Mouse (Mus musculus) heart, postnatal 36 days (tissue): ENCODE results near the gene Mesp2. TPM values are rescaled to one million over a fixed set of nuclear protein-coding genes. Genes with fewer than 3 reads are reported as not detected.
"Not testable (repeated sequence)": the region's sequence is repeated elsewhere in the genome, so short reads cannot be mapped to it uniquely, and the experiment has no call there.

Experiments
- DNase-seq, 2 experiments: peaks; one replicate each; pipeline ENCODE4 v3.0.0; 2021 to 2022
- intact Hi-C: fragments of 180-260 bp; cut with DNase I; formaldehyde crosslinking; loops from one replicate; pipeline ENCODE4 v1.15.1; 2025
- total RNA-seq, 2 experiments: library from RNA; stranded (reverse); gene quantifications; 2 replicates each; pipeline ENCODE4 v1.2.3; 2021

Gene Mesp2
- under 1 TPM in 1 of 2 experiments, not detected in 1; 0.14 TPM for total RNA-seq

DNA sequence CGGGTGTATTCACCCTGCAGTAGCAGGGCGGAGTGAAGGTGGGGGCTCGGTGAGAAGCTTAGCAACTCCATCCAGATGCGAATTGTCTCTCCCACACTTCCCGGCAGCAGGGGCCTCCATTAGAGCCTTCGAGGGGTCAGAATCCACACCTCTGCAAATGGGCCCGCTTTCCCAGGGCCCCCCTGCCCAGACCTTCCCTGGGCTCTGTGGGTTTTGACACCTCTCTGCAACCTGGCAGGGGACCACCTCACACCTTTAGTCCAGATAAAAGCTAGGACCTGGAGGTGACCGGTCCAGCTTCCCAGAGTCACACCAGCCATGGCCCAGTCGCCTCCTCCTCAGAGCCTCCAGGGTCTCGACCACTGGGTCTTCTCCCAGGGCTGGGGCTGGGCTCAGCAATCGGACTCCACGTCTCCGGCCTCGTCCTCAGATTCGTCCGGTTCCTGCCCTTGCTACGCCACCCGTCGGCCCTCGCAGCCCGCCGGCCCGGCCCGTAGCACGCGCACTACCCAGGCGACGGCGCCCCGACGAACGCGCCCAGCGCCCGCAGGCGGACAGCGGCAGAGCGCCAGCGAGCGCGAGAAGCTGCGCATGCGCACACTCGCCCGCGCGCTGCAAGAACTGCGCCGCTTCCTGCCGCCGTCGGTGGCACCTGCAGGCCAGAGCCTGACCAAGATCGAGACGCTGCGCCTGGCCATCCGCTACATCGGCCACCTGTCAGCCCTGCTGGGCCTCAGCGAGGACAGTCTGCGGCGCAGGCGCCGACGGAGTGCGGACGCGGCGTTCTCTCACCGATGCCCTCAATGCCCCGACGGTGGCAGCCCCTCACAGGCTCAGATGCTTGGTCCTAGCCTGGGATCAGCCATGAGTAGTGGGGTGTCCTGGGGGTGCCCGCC is at the start of gene Mesp2:
Mesp2 (plus strand) TSS at position 117 of the 896 bp plus-strand sequence.
- peak; percentile 73 to 75 for DNase-seq
- intact Hi-C loops = no loop called here

DNA sequence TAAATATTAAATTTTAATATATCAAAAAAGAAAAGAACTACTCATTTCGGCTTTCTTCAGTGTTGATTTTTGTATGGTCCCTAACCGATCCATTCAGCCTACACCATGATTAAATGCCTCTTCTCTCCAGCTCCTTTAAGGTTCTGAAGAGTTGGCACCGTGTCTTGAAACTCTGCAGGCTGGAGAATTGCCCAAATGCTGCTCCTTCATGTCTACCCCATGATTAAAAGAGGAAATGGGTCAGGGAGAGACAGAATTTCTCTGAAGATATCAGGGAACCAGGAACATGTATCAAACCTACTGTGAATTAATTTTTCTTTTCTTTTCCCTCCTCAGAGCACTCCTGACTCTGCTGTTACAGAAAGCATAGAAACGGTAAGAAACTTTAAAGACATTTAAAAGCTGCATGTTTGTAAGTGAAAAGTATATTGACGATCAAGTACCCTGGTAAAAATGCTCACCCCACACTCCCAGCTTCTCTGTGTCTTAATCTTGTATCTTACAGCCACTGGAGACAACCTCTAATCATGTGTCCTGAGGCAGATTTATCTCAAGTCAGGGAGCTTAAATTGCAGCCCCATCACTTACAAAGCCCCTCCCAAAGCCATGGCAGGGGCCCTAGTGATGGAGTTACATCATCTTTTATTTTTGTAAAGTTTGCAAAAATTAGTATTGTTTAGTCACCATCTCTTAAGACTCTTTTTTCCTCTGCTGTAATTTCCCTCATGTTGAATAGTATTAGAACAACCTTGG is 49.2 kb upstream of the Mesp2 start:
- DNase-seq = no peak
- intact Hi-C loops = no loop called here

DNA sequence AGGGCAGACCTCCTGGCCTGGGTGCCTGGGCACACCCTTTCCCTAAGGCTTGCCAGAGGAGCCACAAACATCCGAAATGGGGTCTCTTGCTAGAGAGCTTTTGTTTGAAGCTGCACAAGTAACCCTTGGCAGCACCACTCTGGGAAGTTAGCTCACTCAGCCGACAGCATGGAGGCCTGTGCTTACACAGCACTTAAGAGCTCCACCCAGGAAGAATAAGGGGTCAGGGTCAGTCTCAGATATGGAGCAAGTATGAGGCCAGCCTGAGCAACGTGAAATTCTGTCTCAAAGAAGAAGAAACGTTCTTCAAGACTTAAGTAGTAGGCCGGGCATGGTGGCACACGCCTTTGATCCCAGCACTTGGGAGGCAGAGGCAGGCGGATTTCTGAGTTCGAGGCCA is 48.4 kb upstream of the Mesp2 start:
- DNase-seq = no peak
- intact Hi-C loops = no loop called here

DNA sequence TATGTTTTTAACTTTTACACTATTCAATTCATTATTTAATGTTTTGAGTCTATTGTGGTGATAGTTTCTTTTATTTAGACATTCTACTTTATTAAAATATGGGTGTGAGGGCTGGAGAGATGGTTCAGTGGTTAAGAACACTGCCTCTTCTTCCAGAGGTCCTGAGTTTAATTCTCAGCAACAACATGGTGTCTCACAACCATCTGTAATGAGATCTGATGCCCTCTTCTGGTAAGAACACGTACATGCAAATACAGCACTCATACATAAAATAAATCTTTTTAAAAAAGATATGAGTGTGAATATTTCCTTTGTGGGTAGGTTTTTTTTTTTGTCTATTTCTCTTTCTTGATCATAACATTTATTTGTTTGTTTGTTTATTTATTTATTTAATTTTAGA is 44.5 kb upstream of the Mesp2 start:
- intact Hi-C loops = no loop called here
- no peak for DNase-seq

DNA sequence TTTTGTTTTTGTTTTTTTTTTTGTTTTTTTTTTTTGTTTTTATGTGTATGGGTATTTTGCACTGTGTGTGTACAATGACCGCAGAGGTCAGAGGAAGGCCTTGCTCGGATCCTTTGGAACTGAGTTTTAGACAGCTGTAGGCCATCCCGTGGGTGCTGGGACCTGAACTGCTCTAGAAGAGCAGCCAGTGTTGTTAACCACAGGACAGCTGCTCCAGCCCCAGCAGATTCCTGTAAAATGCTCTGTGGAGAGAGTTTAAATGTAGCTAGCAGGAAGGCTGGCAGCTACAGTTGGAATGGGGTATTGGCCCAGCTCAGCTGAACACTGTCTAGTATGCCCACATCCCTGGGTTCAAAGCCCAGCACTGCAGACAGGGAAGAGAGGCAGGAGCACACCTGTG is 40.9 kb upstream of the Mesp2 start:
- DNase-seq = no peak
- intact Hi-C loops = no loop called here

DNA sequence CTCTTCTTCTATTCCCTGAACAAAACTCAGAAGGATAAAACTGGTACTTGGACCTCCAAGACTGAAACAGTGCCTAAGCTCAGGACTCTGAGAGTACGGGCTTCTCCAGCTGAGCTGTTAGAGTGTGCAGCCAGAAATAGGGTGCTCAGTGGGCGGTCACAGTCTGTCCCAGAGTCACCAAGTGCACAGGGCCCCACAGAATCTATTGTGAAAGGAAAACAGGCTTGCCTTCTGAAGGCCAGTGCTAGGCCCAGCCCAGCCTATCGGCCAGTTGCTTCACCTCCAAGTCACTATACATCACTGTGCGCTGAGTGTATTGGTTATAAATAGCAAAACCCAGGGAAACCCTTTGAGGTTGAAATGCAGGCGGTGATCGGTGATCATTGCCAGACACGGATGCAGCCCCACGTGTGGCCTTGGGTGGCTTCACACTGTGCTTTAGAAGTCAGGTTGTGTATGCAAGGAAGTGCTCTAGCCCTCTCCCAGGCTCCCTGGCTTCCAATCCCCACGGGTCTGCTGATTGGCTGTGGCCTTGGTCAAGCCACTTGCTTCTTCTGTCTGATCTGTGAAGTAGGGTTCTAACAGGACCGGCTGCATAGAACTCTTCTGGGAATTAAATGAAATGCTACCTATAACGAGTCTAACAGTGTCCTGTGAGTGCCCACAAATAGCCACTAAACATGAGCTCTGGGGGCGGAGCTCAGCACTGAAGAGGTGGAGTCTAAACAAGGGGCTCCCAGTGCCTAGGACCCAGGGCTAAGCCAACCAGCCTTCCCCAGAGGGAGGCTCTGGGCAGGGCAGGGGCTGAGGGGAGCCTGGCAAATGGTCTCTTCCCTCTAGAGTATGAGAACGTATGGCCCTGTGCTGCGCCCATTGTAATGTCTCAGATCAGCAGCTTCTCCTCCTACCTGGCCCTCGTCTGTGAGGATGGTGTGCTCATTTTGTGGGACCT is 38.7 kb upstream of the Mesp2 start:
- no peak for DNase-seq
- intact Hi-C loops = no loop called here

DNA sequence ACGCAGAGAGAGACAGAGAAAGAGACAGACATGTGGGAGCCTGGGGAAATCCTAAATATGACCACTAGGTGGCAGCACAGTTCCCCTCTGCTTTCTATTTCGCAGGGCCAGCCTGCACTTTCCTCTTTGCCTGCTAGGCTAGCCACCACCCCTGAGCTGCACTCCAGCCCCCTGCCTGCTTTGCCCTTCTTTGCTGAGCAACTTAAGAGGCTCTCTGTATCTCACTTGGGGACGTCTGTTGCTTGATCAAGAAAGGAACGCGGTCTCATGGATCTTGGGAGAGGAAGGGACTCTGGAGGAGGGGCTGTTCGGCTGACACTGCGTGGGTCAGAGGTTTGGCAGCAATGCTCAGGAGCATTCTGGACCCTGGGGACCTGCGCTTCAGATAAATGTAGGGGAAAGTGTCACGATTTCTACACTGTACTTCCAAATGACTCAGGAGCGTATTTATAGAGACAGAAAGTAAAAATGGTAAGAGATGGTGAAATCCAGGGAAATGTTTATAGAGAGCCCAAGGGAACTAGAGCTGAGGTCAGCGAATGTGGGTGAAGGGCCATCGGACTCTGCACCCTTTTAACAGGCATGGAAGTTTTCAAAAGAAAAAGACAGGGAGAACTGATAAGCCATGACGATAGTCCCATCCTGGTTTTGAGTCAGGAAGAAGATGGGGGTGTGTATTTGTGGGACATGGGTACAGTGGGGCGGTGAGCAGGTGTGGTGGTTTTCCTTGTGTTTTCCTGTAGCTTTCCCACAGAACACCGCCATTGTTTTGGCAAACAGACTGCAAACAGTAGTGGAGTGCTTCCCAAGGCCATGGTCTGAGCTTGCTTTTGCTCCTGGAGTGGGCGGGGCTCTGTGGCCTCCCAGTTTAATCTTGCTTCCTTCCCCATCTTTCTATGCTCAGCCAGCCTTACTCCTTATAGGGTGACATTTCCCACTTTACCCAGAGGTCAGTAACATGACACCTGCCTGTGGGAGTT is 29.6 kb upstream of the Mesp2 start:
- DNase-seq = peak; percentile 81 to 85
- intact Hi-C loops = loop anchor here (5.0 kb wide), 1 partner anchor 131 kb away; no protein-coding TSS in a partner anchor

DNA sequence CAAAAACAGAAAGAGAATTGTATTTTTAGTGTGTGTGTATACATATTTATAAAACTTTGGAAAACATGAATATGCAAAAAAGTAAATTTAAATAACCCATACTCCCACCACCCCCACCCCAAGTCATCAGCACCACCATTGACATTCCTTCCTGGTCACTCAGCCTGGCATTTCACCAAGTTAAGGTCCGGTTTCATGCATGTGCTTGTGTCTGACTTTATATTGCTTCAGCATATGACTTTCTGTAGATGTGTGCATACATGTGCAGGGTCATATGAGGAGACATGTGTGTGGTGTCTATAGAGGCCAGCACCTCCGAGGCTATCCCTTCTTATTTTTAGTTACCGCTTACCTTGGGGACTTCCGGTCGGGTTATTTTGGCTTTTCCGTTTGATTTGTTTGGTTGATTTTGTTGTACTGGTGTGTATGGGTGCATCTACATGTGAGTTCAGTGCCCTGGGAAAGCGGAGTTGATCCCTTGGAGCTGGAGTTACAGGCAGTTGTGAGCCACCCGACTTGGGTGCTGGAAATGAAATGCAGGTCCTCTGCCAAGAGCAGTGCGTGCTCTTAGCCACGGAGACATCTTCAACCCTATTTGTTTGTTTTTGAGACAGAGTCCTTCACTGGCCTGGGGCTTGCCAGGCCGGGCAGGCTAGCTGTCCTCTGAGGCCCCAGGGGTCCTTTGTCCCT is 28.6 kb upstream of the Mesp2 start:
- DNase-seq = no peak
- intact Hi-C loops = loop anchor here (5.0 kb wide), 1 partner anchor 130 kb away; no protein-coding TSS in a partner anchor

DNA sequence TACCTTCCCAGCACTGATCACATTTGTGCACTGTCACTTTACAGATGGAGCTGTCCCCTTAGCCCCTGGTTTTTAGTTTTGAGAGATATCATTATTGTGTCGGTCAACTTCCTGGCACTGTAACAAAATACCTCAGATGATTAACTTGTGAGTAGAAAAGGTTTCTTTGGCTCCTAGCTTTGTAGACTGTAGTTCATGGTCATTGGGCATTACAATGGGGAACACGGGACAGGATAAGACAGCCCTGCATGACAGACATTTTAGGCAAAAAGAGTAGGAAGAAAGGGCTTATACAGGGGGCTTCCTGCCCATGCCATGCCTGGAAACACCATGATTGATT is 28.0 kb upstream of the Mesp2 start:
- DNase-seq = no peak
- intact Hi-C loops = loop anchor here (5.0 kb wide), 1 partner anchor 130 kb away; no protein-coding TSS in a partner anchor

DNA sequence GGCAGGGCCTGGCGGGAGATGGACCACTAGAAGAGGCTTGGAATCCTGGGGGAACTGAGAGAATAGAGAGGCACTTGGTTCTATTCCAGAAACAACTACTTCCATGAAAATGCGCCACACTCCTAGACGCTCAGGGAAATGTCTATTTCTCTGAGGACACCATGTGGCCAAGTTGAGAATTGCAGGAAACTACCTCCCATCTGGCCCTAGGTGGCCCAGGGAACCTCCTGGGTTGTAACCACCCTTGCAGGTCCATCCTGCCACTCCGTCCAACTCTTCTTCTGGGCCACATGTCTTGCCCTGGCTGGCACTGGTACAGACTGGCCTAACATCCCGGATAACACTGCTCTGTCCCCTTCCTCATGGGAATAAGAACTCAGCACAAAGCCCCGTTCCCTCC is 24.2 kb upstream of the Mesp2 start:
- peak; percentile 78 to 79 for DNase-seq
- intact Hi-C loops = loop anchor here (5.0 kb wide), 1 partner anchor 174 kb away; no protein-coding TSS in a partner anchor

DNA sequence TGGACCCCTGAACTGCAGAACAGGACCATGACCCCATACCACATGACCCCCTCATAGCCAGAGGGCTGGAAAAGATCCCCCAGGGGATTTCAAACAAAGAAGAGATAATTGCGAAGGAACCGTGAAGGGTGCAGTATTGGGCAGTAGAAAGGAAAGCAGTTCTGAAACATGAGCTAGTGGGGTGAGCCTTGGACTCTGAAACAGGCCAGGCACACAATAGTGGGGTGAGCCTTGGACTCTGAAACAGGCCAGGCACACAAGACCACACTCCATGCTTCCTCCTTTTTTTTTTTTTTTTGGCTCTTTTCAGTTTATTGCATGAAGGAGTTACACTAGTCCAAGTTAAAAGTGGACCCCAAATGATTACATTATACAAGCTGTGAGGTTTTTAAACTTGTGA is 20.7 kb upstream of the Mesp2 start:
- intact Hi-C loops = loop anchor here (5.0 to 10.0 kb wide), 4 partner anchors 178 to 425 kb away; no protein-coding TSS in a partner anchor
- not testable (repeated sequence) for DNase-seq

DNA sequence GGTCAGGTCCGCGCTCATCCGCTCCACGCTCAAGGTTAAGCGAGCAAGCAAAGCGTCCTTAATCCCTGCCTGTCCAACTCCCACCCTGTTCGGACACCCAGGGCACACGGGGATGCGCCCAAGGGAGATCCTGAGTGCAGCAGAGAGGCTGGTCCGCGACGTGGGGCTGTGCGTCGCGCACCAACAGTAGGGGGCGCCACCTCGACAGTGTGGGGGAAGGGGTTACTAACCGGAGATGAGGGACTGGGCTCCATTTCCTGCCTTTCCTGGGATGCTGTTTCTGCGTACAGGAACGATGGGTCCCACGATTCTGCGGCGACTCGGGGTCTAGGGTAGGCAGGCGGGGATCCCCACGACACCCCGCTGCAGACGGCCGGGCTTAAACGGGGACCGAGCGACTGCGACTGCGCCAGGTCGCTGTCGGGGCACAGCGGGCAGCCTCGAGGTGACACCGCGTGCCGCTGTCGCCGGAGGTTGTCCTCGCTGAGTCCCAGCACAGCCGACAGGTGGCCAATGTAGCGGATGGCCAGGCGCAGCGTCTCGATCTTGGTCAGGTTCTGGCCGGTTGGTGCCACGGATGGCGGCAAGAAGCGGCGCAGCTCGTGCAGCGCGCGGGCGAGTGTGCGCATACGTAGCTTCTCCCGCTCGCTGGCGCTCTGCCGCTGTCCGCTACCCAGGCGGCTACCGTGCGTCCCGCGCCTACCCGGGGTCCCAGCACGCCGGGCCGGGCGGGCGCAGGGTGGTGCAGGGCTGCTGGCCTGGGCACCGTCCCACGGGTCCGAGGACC is 17.7 kb upstream of the Mesp2 start:
- intact Hi-C loops = loop anchor here (10.0 kb wide), 3 partner anchors 202 to 422 kb away; no protein-coding TSS in a partner anchor
- peak; percentile 33 to 37 for DNase-seq

DNA sequence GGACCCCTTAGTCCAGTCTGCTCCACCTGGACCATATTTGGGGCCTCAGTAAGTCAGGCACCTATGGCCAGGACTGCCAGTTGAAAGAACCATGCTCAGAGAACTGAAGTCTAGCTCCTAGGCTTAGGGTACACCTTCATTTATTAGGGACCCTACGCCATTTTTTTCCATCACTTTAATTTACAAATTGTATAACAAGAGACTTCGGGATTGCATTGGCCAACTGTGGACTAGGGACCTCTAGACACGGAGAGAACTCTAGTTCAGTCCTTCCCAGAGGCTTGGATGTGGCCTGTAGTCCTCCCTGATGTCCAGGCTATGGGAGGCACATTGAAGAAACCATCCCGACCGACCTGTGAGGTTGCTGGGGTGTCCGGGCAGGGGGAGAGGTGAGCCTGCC is 16.8 kb upstream of the Mesp2 start, which contains the start of gene Mesp1:
Mesp1 (minus strand) TSS at position 101 of the 400 bp plus-strand sequence.
- DNase-seq = no peak
- intact Hi-C loops = loop anchor here (10.0 kb wide), 3 partner anchors 201 to 421 kb away; no protein-coding TSS in a partner anchor

DNA sequence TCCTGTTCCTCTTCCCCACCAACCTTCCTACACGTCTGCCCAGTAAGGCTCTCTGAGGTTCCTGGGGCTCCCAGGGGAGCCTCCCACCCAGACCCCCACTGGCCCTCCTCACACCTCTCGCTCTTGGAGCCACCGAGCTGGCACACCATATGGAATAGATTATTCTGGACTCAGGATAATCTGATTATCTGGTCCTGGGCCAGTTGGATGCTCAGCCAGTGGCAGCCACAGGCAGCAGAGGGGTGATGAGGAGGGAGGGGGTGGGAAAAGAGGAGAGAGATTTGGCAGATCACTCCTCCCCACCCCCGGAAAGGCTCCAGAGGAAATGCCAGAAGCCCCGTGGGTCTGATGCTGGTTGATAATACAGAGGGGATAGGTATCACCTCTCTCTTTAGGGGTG is 11.9 kb upstream of the Mesp2 start:
- intact Hi-C loops = loop anchor here (1.0 to 10.0 kb wide), 4 partner anchors 116 to 416 kb away; no protein-coding TSS in a partner anchor

DNA sequence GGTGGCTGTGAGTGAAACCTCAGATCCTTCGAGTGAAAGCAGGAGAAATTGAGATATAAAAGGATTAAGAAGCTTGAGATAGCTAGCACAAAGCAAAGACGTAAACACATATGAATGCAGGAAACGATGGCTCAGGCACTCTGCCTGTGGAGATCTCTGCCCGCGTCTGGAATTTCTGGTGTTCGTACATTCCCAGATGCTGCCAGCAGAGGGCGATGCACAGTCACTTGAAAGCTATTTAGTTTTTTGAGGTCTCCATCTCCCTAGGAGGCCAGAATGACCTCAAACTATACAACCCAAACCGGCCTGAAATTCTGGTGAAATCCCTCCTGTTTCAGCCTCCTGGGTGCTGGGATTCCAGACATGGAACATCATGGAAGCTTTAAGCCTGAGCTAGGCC is 11.5 kb upstream of the Mesp2 start:
- DNase-seq = peak; percentile 82 to 88
- intact Hi-C loops = loop anchor here (1.0 to 10.0 kb wide), 4 partner anchors 115 to 416 kb away; no protein-coding TSS in a partner anchor

More for the DNA sequence above, 11.9 kb upstream of the Mesp2 start:
- no peak for DNase-seq

DNA sequence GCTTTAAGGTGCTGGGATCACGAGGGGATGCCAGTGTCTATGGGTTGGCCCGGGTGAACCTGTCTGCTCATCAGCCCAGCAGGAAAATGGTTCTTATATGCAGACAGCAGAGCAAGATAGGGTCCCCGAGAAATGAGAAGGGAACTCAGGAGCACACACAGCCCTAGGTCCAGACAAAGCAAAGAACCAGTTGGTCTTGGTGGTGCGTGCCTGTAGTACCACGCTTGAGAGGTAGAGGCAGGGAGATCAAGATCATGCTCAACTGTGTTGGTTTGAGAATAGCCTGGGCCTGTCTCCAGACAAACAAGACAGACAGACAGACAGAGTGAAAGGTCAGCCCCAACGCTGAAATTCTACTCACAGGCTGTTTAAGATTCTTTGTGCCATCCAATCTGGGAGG is 11.0 kb upstream of the Mesp2 start:
- no peak for DNase-seq

DNA sequence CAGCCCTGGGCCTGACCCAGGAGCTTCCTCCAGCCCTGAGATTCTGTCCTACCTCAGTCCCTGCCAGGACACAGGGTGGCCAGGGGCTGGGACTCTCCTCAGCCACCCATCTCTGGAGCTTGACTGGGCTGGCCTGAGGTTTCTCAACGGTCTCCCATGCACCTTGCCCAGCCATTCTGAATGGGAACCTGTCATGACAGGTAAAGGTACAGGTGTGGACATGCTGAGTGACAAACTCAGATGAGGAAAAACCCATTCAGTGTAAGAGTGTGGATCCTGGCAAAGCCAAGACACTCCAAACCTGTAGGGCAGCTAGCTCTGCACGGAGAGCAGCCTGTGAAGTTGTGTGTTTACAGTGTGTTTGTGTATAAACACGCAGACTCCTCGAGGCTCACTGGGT is 10.2 kb upstream of the Mesp2 start:
- DNase-seq = no peak
- intact Hi-C loops = no loop called here

More for the DNA sequence above, 11.0 kb upstream of the Mesp2 start:
- intact Hi-C loops = loop anchor here (1.0 to 10.0 kb wide), 4 partner anchors 115 to 415 kb away; no protein-coding TSS in a partner anchor
